Mouse (Mus musculus) left cerebral cortex, postnatal 36 days (tissue): ENCODE results near the gene Glo1. TPM values are rescaled to one million over a fixed set of nuclear protein-coding genes. Genes with fewer than 3 reads are reported as not detected.
"Not testable (repeated sequence)": the region's sequence is repeated elsewhere in the genome, so short reads cannot be mapped to it uniquely, and the experiment has no call there.

ENCODE experiments used
- DNase-seq, 2 experiments: peaks; one replicate each; pipeline ENCODE4 v3.0.0; 2021 to 2022; ENCODE audit warnings: low spot score in 2 of 2, mixed read lengths in 1 of 2
- intact Hi-C: fragments of 180-260 bp; cut with DNase I; formaldehyde crosslinking; loops from one replicate; pipeline ENCODE4 v1.15.1; 2025
- total RNA-seq, 2 experiments: library from RNA; stranded (reverse); gene quantifications; 2 replicates each; pipeline ENCODE4 v1.2.3; 2021

Glo1 gene
- 100 to 1,000 TPM; 133 to 152 TPM for total RNA-seq

- DNase-seq, intact Hi-C loops: not testable (repeated sequence)
These were observed at the start of gene Glo1 for GRCm38 (mm10) chr17:30626719-30627118. TSS of gene Glo1 (minus strand) at chr17:30626871.

- DNase-seq: no peak
- intact Hi-C loops: no loop called here
These were observed 48.5 kb upstream of the Glo1 start for GRCm38 (mm10) chr17:30675021-30675740.

- intact Hi-C loops: no loop called here
- no peak for DNase-seq
These were observed 46.4 kb upstream of the Glo1 start for GRCm38 (mm10) chr17:30673023-30673422.

GRCm38 (mm10) chr17:30672556-30672955 lies 45.9 kb upstream of the Glo1 start:
- intact Hi-C loops: no loop called here
- no peak for DNase-seq

GRCm38 (mm10) chr17:30664856-30665255 lies 38.2 kb upstream of the Glo1 start:
- DNase-seq: no peak
- intact Hi-C loops: loop anchor here (5.0 kb wide), 1 partner anchor 47 kb away; no protein-coding TSS in a partner anchor

GRCm38 (mm10) chr17:30663170-30663569 lies 36.5 kb upstream of the Glo1 start:
- no peak for DNase-seq
- intact Hi-C loops: no loop called here

GRCm38 (mm10) chr17:30662131-30662530 lies 35.5 kb upstream of the Glo1 start:
- no peak for DNase-seq
- intact Hi-C loops: no loop called here

GRCm38 (mm10) chr17:30658152-30658544 lies 31.5 kb upstream of the Glo1 start:
- intact Hi-C loops: no loop called here
- DNase-seq: peak; percentile 69 to 78

GRCm38 (mm10) chr17:30657530-30658151 lies 31.0 kb upstream of the Glo1 start:
- intact Hi-C loops: no loop called here
- no peak for DNase-seq

- DNase-seq: no peak
- intact Hi-C loops: no loop called here
These were observed 26.3 kb upstream of the Glo1 start for GRCm38 (mm10) chr17:30653010-30653409.

GRCm38 (mm10) chr17:30648770-30649169 lies 22.1 kb upstream of the Glo1 start:
- intact Hi-C loops: loop anchor here (5.0 kb wide), 1 partner anchor 236 kb away; no protein-coding TSS in a partner anchor
- no peak for DNase-seq

GRCm38 (mm10) chr17:30640896-30641295 lies 14.2 kb upstream of the Glo1 start:
- no peak for DNase-seq
- intact Hi-C loops: no loop called here

- intact Hi-C loops: loop anchor here (5.0 kb wide), 1 partner anchor 48 kb away; no protein-coding TSS in a partner anchor
- no peak for DNase-seq
These were observed 12.3 kb upstream of the Glo1 start for GRCm38 (mm10) chr17:30638996-30639395.

- intact Hi-C loops: loop anchor here (5.0 kb wide), 1 partner anchor 50 kb away; no protein-coding TSS in a partner anchor
- no peak for DNase-seq
These were observed 11.0 kb upstream of the Glo1 start for GRCm38 (mm10) chr17:30637714-30638113.

- no peak for DNase-seq
- intact Hi-C loops: loop anchor here (5.0 kb wide), 1 partner anchor 52 kb away; no protein-coding TSS in a partner anchor
These were observed 8.7 kb upstream of the Glo1 start for GRCm38 (mm10) chr17:30635367-30635766.

- DNase-seq, intact Hi-C loops: not testable (repeated sequence)
These were observed 2.5 kb downstream of the Glo1 start, which contains the start of gene Dnah8 for GRCm38 (mm10) chr17:30624132-30624531. TSS of gene Dnah8 (plus strand) at chr17:30624354.

GRCm38 (mm10) chr17:30623200-30623599 lies 3.5 kb downstream of the Glo1 start:
- no peak for DNase-seq
- intact Hi-C loops: no loop called here

- intact Hi-C loops: no loop called here
- DNase-seq: no peak
These were observed 5.2 kb downstream of the Glo1 start for GRCm38 (mm10) chr17:30621450-30621849.

- DNase-seq: no peak
- intact Hi-C loops: no loop called here
These were observed 6.1 kb downstream of the Glo1 start for GRCm38 (mm10) chr17:30620548-30620947.

- no peak for DNase-seq
- intact Hi-C loops: no loop called here
These were observed 7.5 kb downstream of the Glo1 start for GRCm38 (mm10) chr17:30619153-30619552.
